Mouse (Mus musculus) E14TG2a.4 (cell line): ENCODE results near the gene Ihh.

Experiments
- CTCF ChIP-seq: conservative IDR thresholded peaks from 2 replicates; pipeline ENCODE4 v1.5.1; 2014; ENCODE audit warnings: low read length
- NANOG ChIP-seq: IDR thresholded peaks from 2 replicates; pipeline ENCODE4 v1.6.1; 2014; ENCODE audit warnings: borderline replicate concordance, low read length, mixed read lengths
- POU5F1 ChIP-seq: IDR thresholded peaks from 2 replicates; pipeline ENCODE4 v1.6.1; 2014; ENCODE audit warnings: low read length, borderline replicate concordance

GRCm38 (mm10) chr1:74941651-74942360 is 9.7 kb downstream of the Ihh start:
- no peak for TF ChIP-seq CTCF
- no peak for TF ChIP-seq NANOG
- TF ChIP-seq POU5F1 = no peak
